Mouse (Mus musculus): ENCODE data around the gene Teddm1a.

The Teddm1a gene

GRCm38 (mm10) chr1:153908208-153908607 lies 16.7 kb downstream of the Teddm1a start:
- DNase-seq: no peak

DNA sequence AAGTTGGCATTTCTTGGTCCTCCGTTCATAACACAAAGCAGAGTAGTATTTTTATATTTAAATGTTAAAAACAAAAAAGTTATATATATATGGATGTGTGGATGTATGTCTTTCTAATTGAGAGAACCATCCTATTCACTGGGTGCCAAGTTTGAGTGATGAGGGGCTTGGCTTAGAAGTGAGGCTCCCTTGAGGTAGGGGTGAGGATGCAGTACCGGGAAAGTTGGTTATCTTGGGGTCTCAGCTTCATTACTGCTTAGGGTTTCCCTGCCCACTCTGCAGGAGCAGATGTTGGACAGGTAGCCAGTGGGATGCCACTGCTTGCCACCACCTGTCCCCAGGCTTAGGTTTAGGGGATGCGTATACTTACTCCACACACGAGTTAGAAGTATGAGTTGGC lies 17.2 kb downstream of the Teddm1a start:
- DNase-seq: no peak

DNA sequence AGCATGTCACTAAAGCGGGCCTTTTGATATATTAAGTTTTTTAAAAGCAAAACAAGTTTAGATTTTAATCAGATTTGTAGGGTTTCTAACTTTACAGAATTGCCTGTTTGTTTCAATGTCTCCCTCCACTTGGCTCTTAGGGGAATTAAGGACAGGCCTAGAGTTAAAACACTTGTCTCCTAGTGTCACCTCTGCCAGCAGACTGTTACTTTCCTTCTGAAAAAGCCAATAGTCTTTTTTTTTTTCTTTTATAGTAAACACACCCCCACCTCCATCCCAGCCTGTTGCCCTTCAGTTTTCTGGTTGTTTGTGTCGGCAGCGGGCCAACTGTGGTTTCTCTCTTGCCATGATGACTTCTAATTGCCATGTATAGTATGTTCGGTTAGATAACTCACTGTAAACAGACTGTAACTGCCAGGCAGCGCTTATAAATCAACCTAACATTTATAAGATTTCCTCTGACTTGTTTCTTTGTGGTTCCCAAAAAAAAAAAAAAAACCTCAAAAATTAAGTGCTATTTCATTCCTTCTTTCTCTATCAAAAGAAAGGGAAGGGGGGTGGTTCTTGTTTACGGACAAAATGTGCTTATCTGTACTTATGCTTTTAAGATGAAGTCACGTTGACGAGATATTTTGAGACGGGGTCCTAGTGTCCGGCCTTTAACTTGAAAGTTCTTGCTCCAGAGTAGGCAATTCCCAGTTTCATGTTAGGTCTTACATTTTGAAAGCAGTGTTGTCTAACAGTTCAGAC lies 17.8 kb downstream of the Teddm1a start:
- peak; percentile 40 to 67 for DNase-seq

DNA sequence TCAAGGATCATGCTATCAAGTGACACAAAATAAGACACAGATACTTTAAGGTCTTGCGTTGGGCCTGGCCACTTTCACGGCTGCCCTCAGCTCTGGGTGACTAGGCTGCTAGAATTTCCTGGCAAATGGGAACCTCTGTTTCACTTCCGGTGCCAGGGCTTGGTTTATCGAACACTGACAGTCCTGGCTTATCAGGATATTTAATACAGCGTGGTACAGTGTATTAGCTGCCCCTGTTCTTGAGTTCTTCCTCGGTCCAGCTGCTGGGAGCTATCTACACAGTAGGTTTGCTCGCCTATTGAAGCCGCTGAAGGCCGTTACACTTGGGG lies 18.4 kb downstream of the Teddm1a start:
- DNase-seq: no peak

- no peak for DNase-seq
These were observed 18.9 kb downstream of the Teddm1a start for GRCm38 (mm10) chr1:153910423-153910822.

GRCm38 (mm10) chr1:153911276-153911795 lies 19.8 kb downstream of the Teddm1a start:
- DNase-seq: no peak

DNA sequence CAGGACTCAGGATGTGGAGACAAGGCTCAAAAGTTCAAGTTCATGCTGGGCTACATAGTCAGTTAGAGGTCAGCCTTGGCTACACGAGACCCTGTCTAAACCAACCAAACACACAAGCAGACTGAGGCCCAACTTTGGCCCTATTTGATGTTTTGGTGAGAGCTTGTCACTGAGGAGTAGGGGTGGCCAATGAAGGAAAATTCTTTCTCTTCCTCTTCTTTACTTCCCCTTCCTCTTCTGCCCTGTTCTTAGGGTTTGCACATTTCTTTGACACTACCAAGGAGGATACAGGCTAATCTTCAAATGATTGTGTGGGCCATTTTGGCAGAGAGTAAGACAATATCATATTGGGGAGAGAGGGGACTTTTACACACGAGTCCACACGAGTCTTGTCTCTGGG lies 22.3 kb downstream of the Teddm1a start:
- no peak for DNase-seq

DNA sequence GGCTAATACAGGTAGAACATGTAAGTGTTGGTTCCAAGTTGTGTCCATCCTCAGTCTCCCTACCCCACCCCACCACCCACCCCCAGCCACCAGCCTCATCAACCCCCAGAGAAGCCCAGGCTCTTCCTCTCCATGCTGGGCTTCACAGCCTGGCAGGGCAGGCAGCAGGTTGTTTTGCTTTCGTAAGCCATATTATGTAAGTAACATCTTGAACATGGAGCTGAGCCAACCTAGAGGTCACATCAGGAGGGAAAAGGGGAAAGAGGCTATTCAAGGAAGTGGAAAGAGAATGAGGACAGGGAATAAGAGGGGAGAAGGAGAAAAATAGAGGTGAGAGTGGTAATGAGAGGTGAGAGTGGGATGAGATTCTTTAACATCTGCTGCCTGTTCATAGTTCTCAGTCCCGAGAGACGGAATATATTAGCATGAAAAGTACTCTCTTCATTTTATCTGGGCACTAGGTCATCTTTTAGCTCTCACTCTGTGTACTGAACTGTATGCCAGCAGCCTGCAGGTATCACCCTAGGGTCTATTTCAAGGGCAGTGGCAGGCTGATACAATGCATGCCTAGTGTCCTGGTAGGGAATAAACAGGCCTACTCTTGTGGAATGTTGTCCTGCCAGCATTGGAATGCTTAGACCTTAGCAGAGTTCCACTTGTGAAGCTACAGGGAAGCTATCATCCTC lies 27.1 kb downstream of the Teddm1a start:
- no peak for DNase-seq

DNA sequence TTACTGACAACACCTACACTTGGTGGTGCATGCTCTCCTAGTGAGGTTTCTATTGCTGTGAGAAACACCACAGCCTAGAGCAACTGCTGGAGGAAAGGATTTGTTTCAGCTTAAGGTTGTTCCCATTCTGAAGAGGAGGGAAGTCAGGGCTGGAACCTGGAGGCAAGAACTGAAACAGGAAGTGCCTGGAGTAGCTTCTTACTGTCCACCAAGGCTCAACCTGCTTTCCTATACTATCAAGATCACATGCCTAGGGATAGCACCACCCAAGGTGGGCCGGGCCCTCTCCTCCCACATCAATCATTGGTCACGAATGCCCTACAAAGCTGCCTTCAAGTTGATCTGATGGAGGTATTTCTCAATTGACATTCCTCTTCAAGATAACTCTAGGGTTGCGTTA lies 30.1 kb downstream of the Teddm1a start:
- no peak for DNase-seq

GRCm38 (mm10) chr1:153922571-153923021 lies 31.1 kb downstream of the Teddm1a start:
- no peak for DNase-seq

- no peak for DNase-seq
These were observed 33.1 kb downstream of the Teddm1a start for GRCm38 (mm10) chr1:153924395-153925385.

DNA sequence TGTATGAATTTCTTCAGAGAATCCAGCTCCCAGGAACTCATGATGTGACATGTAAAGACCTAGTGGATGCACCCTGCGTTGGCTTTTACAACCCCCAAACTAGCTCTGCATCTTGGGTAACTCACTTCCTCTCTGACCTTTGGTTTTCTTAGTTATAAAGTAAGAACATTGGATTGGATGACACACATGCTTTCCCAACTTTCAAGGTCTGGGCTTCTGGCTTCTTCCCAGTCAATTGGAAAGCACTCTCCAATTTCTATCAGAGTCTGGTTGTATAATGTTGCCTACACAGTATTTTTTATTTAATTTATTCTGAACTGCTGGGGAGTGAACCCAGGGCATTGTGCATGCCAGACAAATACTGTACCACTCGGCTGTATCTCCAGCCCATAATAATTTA lies 38.9 kb downstream of the Teddm1a start:
- no peak for DNase-seq

- no peak for DNase-seq
These were observed 42.2 kb downstream of the Teddm1a start for GRCm38 (mm10) chr1:153933772-153934171.

DNA sequence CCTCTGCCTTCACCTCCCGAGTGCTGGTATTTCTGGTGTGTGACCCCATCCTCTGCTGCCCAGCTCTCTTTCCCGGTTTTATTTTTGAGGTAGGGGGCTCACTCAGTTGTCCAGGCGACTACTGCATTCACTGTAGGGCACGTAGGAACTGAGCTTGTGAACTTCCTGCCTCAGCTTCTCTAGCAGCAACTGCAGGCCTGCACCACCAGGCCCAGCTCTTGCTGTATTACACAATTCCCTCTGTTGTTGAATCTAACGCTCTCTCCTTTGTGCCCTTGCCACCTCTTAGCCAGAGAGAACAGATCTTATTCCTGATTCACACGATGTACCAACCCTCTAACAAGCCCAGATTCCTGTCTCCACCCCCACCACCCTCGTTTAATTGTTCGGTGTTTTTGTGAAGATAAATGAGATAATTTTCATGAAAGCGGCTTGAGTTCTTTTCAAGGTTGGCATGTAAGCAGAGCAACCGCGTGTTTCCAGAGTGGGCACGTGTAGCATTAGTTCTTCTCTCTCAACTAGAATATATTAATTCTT lies 44.4 kb downstream of the Teddm1a start:
- DNase-seq: no peak

DNA sequence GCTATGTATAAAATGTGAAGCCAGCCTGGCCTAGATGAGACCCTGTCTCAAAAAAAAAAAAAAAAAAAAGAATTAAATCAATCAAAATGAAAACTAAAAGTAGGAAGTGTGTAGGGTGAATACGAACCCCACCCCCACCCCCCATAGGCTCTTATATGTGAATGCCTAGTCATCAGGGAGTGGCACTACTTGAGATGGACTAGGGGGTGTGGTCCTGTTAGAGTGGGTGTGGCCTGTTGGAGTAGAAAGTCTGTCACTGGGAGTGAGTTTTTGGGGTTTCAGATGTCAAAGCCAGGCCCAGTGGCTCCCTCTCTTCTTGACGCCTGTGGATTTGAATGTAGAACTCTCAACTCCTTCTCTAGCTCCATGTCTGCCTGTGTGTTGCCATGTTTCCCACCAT lies 45.5 kb downstream of the Teddm1a start:
- no peak for DNase-seq

DNA sequence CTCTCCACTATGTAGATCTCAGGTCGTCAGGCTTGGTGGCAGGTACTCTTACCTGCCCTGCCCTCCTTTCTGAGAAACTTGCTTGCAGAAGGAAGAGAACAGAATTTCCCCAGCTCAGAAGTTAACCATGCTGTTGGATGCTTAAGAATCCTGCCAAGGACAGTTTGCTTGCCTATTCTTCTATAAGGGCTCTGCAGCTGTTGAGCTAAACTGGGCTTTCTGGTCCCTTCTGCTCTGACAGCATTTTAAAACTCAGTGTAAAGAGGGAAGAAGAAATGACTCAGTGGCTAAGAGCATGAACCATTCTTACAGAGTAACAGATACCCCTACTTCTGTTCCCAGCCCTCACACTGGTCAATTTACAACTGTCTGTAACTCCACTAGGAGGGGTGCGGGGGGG lies 49.4 kb downstream of the Teddm1a start:
- DNase-seq: no peak
